Mouse (Mus musculus): ENCODE measurements around the gene Teddm2.

The Teddm2 gene

DNA sequence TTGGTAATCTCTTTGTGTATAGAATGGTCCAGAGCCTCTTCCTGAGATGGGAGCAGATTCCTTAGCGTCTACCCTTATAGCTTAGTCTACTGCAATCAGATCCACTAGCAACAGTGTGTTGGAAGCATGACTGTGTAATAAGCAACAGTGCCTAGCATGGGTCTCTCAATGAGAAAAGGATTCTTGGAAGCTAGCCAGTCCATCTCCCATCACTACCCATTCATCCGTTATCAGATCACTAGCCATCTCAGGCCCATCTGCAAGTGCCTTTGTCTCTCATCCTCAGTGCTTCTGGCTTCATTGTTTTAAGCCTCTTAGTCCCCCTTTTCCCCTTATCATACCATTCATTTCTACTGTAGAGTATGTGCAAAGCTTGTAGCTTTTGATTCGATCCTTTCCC, 79.8 kb downstream of the Teddm2 start:
- no peak for DNase-seq (ENCODE audit: low spot score)

DNA sequence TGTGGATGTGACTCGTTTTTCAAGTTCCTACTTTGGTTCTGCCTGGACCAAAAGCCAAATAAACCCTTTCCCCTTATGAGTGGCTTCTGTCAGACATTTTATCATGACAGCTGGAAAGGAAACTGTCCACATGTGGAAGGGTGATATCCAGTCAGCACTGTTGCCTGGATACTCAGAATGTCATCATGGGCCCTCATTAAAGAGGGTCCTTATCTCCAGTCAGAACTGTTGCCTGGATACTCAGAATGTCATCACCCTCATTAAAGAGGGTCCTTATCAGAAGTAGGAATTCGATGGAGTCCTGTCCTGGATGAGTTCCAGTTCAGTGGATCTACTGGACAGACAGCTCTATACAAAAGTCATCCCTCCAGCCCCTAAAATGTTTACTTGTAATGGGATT, 85.8 kb downstream of the Teddm2 start:
- no peak for DNase-seq (ENCODE audit: low spot score)

DNA sequence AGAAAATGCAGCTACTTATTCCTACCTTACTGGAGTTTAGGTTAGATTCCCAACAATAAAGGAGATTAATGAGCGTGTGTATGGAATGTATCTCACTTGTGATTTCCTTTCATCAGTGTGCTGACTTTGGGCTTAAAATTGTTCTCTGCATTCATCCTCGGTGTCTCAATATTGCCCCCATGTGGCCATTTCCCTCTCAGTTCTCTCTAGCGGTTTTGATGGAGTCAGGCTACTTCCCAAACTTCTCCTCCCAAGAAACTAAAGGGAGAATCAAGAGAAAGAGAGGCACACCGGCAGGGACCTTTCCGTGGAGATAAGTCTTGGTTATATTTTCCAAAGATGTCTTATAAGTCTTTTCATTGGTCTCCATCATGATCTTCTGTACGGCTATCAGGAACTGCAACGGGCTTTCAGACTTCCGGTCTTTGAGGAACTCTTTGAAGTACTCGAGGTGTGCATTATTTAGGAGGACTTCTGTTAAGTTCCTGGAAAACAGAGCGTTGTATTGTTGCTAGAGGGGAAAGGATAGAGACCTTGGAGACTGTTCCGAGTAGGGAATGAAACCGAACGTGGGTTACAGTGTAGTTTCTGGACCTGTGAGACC, 92.5 kb downstream of the Teddm2 start:
- peak; percentile 27 for DNase-seq (ENCODE audit: low spot score)

DNA sequence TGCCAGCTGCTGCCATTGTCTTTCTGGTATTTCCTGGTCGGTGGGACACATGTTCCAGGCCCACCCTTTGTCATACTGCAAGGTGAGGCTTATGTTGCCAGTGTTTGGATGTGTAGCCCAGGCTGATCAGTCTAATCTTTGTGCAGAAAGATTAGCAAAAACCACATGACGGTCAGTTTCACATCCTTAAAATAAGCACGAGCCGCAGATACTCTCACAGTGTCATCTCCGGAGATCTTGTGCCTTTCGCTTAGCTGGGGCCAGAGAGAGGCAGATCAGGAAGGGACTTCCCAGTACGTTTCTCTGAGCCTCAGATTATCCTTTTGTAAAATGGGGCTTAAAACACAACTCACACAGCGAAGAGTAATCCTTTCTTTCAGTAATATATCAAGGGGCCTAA, 96.5 kb downstream of the Teddm2 start:
- no peak for DNase-seq (ENCODE audit: low spot score)

DNA sequence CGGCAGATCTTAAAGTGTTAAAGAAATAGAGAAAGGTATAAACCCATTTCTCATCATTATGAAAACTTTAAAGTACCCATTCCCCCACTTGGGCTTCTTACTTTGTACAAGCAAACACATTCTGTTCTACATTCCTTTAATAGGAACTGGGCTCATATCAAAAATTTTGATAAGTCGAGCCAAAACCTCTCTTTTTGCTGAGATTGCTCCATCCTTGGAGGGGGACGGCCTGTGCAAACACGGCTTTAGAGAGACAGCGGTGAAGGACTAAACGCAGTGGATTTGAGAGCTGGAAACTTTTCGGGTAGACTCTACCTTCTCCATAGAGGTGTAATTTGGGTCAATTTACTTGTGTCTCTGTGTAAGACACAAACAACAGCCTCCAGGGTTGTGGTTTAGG, 97.3 kb downstream of the Teddm2 start:
- peak; percentile 34 for DNase-seq (ENCODE audit: low spot score)

Measured in testis, postnatal 14 days (tissue).